Mouse (Mus musculus) kidney, embryonic 15.5 days (tissue): ENCODE data around the gene Stk26. TPM values are rescaled to one million over a fixed set of nuclear protein-coding genes. Genes with fewer than 3 reads are reported as not detected.
A peak's percentile ranks its signal among the peaks of the same experiment; 100 is the strongest.

Source experiments
- ATAC-seq: fragments of 200-750 bp; cut with Nextera tagmentation; replicated peaks from 2 replicates; pipeline ENCODE4 v1.8.0; 2017; ENCODE audit warnings: moderate TSS enrichment; ENCODE audit not compliant: low FRiP score
- H3K27ac ChIP-seq: fragments of 300-500 bp; sonication (generic); 2 replicates; pipeline ENCODE4 v1.5.1; 2015; ENCODE audit warnings: mild to moderate bottlenecking, inconsistent platforms
- H3K27me3 ChIP-seq: fragments of 300-500 bp; sonication (generic); 2 replicates; pipeline ENCODE4 v1.6.1; 2015; ENCODE audit warnings: inconsistent platforms
- H3K36me3 ChIP-seq: fragments of 300-500 bp; sonication (generic); 2 replicates; pipeline ENCODE4 v1.6.1; 2015; ENCODE audit warnings: inconsistent platforms
- H3K4me1 ChIP-seq: fragments of 300-500 bp; sonication (generic); 2 replicates; pipeline ENCODE4 v1.6.1; 2015; ENCODE audit warnings: inconsistent platforms
- H3K4me2 ChIP-seq: fragments of 300-500 bp; sonication (generic); 2 replicates; pipeline ENCODE4 v1.6.1; 2015; ENCODE audit warnings: moderate library complexity, mild to moderate bottlenecking, inconsistent platforms
- H3K4me3 ChIP-seq: fragments of 300-500 bp; sonication (generic); replicated peaks from 2 replicates; pipeline ENCODE4 v1.5.1; 2015; ENCODE audit warnings: mild to moderate bottlenecking, inconsistent platforms
- H3K9ac ChIP-seq: fragments of 300-500 bp; sonication (generic); 2 replicates; pipeline ENCODE4 v1.6.1; 2015; ENCODE audit warnings: mild to moderate bottlenecking, inconsistent platforms
- H3K9me3 ChIP-seq: fragments of 300-500 bp; sonication (generic); replicated peaks from 2 replicates; pipeline ENCODE4 v1.6.1; 2016; ENCODE audit warnings: inconsistent platforms
- whole genome bisulfite sequencing: fragments of 180-500 bp; shearing (Covaris S2); methylation state at CpG from one replicate; pipeline ENCODE4 v1.1.7; 2015; ENCODE audit warnings: mixed read lengths; 5-methylcytosine and 5-hydroxymethylcytosine counted together
- polyA plus RNA-seq: library from polyadenylated mRNA; unstranded; fragments of >200 nt; fragmentation: Nextera tagmentation; extraction: Ambion mirVana; gene quantifications from 2 replicates; pipeline ENCODE4 v1.2.1, GENCODE M21; 2015

The Stk26 gene
- polyA plus RNA-seq, result 4.2 and 5.4 TPM in 2 replicates

GRCm38 (mm10) chrX:50840847-50841560 is at the start of gene Stk26:
Gene Stk26, plus strand, starts transcription at chrX:50841047.
- no peak within 1 kb of the TSS for H3K27ac ChIP-seq
- no peaks in the 10 kb centered on the region for H3K9me3 ChIP-seq
- H3K9ac ChIP-seq, result peak within 1 kb of the TSS; percentile 38
- WGBS, result 30% methylated on average over 30 of the region's 31 CpGs
- peak within 1 kb of the TSS; percentile 53 for H3K4me3 ChIP-seq
- H3K4me2 ChIP-seq, result peak within 1 kb of the TSS; percentile 77
- H3K4me1 ChIP-seq, result no peaks in the 10 kb centered on the region
- peak; percentile 94 for ATAC-seq
- peaks cover 29% of the 10 kb centered on the region for H3K27me3 ChIP-seq
- no peaks in the 10 kb centered on the region for H3K36me3 ChIP-seq

GRCm38 (mm10) chrX:50793005-50793680 is 47.7 kb upstream of the Stk26 start:
- no peak for ATAC-seq
- WGBS, result 42% methylated on average over 4 of the region's 4 CpGs

GRCm38 (mm10) chrX:50797798-50798197 is 43.0 kb upstream of the Stk26 start:
- H3K27me3 ChIP-seq, result peaks cover 19% of the 10 kb centered on the region; the same call in 1 of the 2 replicates
- H3K27ac ChIP-seq, result no peak overlapping the region
- no peaks in the 10 kb centered on the region for H3K36me3 ChIP-seq
- H3K9me3 ChIP-seq, result no peaks in the 10 kb centered on the region
- no peaks in the 10 kb centered on the region for H3K4me1 ChIP-seq
- WGBS, result 67% methylated on average over 1 of the region's 1 CpGs
- H3K4me3 ChIP-seq, result no peak overlapping the region
- no peak for ATAC-seq
- H3K4me2 ChIP-seq, result no peak overlapping the region
- no peak overlapping the region for H3K9ac ChIP-seq

More at GRCm38 (mm10) chrX:50793005-50793680, 47.7 kb upstream of the Stk26 start:
- no peaks in the 10 kb centered on the region for H3K9me3 ChIP-seq
- no peaks in the 10 kb centered on the region for H3K4me1 ChIP-seq
- H3K9ac ChIP-seq, result no peak overlapping the region
- H3K36me3 ChIP-seq, result no peaks in the 10 kb centered on the region
- H3K4me3 ChIP-seq, result no peak overlapping the region
- peaks cover 14% of the 10 kb centered on the region; the same call in 1 of the 2 replicates for H3K27me3 ChIP-seq
- H3K4me2 ChIP-seq, result no peak overlapping the region
- no peak overlapping the region for H3K27ac ChIP-seq

- 68% methylated on average over 10 of the region's 10 CpGs for WGBS
- ATAC-seq, result no peak
- no peaks in the 10 kb centered on the region for H3K36me3 ChIP-seq
- H3K9ac ChIP-seq, result no peak overlapping the region
- no peaks in the 10 kb centered on the region for H3K9me3 ChIP-seq
- H3K4me1 ChIP-seq, result no peaks in the 10 kb centered on the region
- no peak overlapping the region for H3K4me3 ChIP-seq
- no peak overlapping the region for H3K27ac ChIP-seq
- H3K27me3 ChIP-seq, result peaks cover 24% of the 10 kb centered on the region; the same call in 1 of the 2 replicates
- H3K4me2 ChIP-seq, result no peak overlapping the region
Observed at GRCm38 (mm10) chrX:50798571-50798970, 42.3 kb upstream of the Stk26 start.

GRCm38 (mm10) chrX:50799656-50800188 is 41.1 kb upstream of the Stk26 start:
- no peak overlapping the region for H3K9ac ChIP-seq
- no peaks in the 10 kb centered on the region for H3K9me3 ChIP-seq
- H3K27ac ChIP-seq, result no peak overlapping the region
- peak; percentile 78 for ATAC-seq
- peaks cover 26% of the 10 kb centered on the region; the same call in 1 of the 2 replicates for H3K27me3 ChIP-seq
- H3K4me2 ChIP-seq, result no peak overlapping the region
- H3K4me1 ChIP-seq, result no peaks in the 10 kb centered on the region
- no peak overlapping the region for H3K4me3 ChIP-seq
- WGBS, result 29% methylated on average over 8 of the region's 8 CpGs
- no peaks in the 10 kb centered on the region for H3K36me3 ChIP-seq

- no peaks in the 10 kb centered on the region for H3K4me1 ChIP-seq
- no peak overlapping the region for H3K4me2 ChIP-seq
- no peak for ATAC-seq
- no peaks in the 10 kb centered on the region for H3K9me3 ChIP-seq
- no peak overlapping the region for H3K4me3 ChIP-seq
- no peak overlapping the region for H3K27ac ChIP-seq
- WGBS, result 58% methylated on average over 4 of the region's 4 CpGs
- no peak overlapping the region for H3K9ac ChIP-seq
- no peaks in the 10 kb centered on the region for H3K36me3 ChIP-seq
- H3K27me3 ChIP-seq, result peaks cover 19% of the 10 kb centered on the region; the same call in 1 of the 2 replicates
Observed at GRCm38 (mm10) chrX:50805654-50806053, 35.2 kb upstream of the Stk26 start.

GRCm38 (mm10) chrX:50823856-50824255 is 17.0 kb upstream of the Stk26 start:
- H3K36me3 ChIP-seq, result no peaks in the 10 kb centered on the region
- H3K27me3 ChIP-seq, result peaks cover 32% of the 10 kb centered on the region; the same call in 1 of the 2 replicates
- no peaks in the 10 kb centered on the region for H3K4me1 ChIP-seq
- H3K4me2 ChIP-seq, result no peak overlapping the region
- no peak overlapping the region for H3K4me3 ChIP-seq
- no peak overlapping the region for H3K27ac ChIP-seq
- ATAC-seq, result no peak
- WGBS, result 46% methylated on average over 6 of the region's 6 CpGs
- H3K9ac ChIP-seq, result no peak overlapping the region
- no peaks in the 10 kb centered on the region for H3K9me3 ChIP-seq

GRCm38 (mm10) chrX:50835592-50835991 is 5.3 kb upstream of the Stk26 start:
- H3K4me1 ChIP-seq, result no peaks in the 10 kb centered on the region
- H3K27me3 ChIP-seq, result peaks cover 40% of the 10 kb centered on the region; the same call in 1 of the 2 replicates
- H3K36me3 ChIP-seq, result no peaks in the 10 kb centered on the region
- H3K27ac ChIP-seq, result no peak overlapping the region
- ATAC-seq, result no peak
- no peak overlapping the region for H3K4me2 ChIP-seq
- WGBS, result 78% methylated on average over 3 of the region's 3 CpGs
- H3K9me3 ChIP-seq, result no peaks in the 10 kb centered on the region
- no peak overlapping the region for H3K4me3 ChIP-seq
- H3K9ac ChIP-seq, result no peak overlapping the region

- WGBS, result 63% methylated on average over 10 of the region's 10 CpGs
- no peak for ATAC-seq
- no peaks in the 10 kb centered on the region for H3K4me1 ChIP-seq
Observed at GRCm38 (mm10) chrX:50836029-50836691, 4.7 kb upstream of the Stk26 start.

GRCm38 (mm10) chrX:50841587-50841986 is 740 bp downstream of the Stk26 start:
- Histone ChIP-seq H3K9me3 (no peaks in the 10 kb centered on the region), H3K36me3 (no peaks in the 10 kb centered on the region), H3K27me3 (peaks cover 33% of the 10 kb centered on the region), H3K9ac (peak overlapping the region; percentile 38), H3K4me2 (peak overlapping the region; percentile 77), H3K4me1 (no peaks in the 10 kb centered on the region), H3K4me3 (peak overlapping the region; percentile 53), H3K27ac (no peak overlapping the region)
- 17% methylated on average over 20 of the region's 23 CpGs for WGBS
- ATAC-seq, result peak; percentile 80

More at GRCm38 (mm10) chrX:50836029-50836691, 4.7 kb upstream of the Stk26 start:
- no peak overlapping the region for H3K4me2 ChIP-seq
- H3K27ac ChIP-seq, result no peak overlapping the region
- no peaks in the 10 kb centered on the region for H3K9me3 ChIP-seq
- H3K9ac ChIP-seq, result no peak overlapping the region
- H3K27me3 ChIP-seq, result peaks cover 45% of the 10 kb centered on the region
- no peaks in the 10 kb centered on the region for H3K36me3 ChIP-seq
- no peak overlapping the region for H3K4me3 ChIP-seq

GRCm38 (mm10) chrX:50842046-50842445 is 1.2 kb downstream of the Stk26 start:
- H3K4me3 ChIP-seq, result peak overlapping the region; percentile 53
- H3K27ac ChIP-seq, result no peak overlapping the region
- peaks cover 37% of the 10 kb centered on the region for H3K27me3 ChIP-seq
- WGBS, result 48% methylated on average over 9 of the region's 9 CpGs
- no peaks in the 10 kb centered on the region for H3K36me3 ChIP-seq
- no peak overlapping the region for H3K9ac ChIP-seq
- H3K4me2 ChIP-seq, result peak overlapping the region; percentile 77
- no peaks in the 10 kb centered on the region for H3K9me3 ChIP-seq
- ATAC-seq, result no peak
- H3K4me1 ChIP-seq, result no peaks in the 10 kb centered on the region
